Mouse (Mus musculus) limb, embryonic 14.5 days (tissue): ENCODE results near the gene Alg14. TPM values are rescaled to one million over a fixed set of nuclear protein-coding genes. Genes with fewer than 3 reads are reported as not detected.

ENCODE experiments used
- ATAC-seq: fragments of 200-750 bp; cut with Nextera tagmentation; 2 replicates; pipeline ENCODE4 v1.8.0; 2017; ENCODE audit warnings: low read depth, moderate number of reproducible peaks, moderate TSS enrichment; ENCODE audit not compliant: low FRiP score
- DNase-seq: peaks from one replicate; pipeline ENCODE4 v3.0.0-alpha.2; 2015; ENCODE audit warnings: low spot score
- H3K27ac ChIP-seq: fragments of 300-500 bp; sonication (generic); replicated peaks from 2 replicates; pipeline ENCODE4 v1.5.1; 2014; ENCODE audit warnings: low read depth, mild to moderate bottlenecking, low read length, moderate library complexity, mixed read lengths
- H3K27me3 ChIP-seq: fragments of 300-500 bp; sonication (generic); 2 replicates; pipeline ENCODE4 v1.6.1; 2014; ENCODE audit warnings: low read length, mixed read lengths; ENCODE audit not compliant: control insufficient read depth, insufficient read depth
- H3K36me3 ChIP-seq: fragments of 300-500 bp; sonication (generic); 2 replicates; pipeline ENCODE4 v1.6.1; 2014; ENCODE audit warnings: mild to moderate bottlenecking, low read length, moderate library complexity, mixed read lengths; ENCODE audit not compliant: control insufficient read depth, insufficient read depth
- H3K4me1 ChIP-seq: fragments of 300-500 bp; sonication (generic); 2 replicates; pipeline ENCODE4 v1.6.1; 2014; ENCODE audit warnings: antibody characterized with exemption, low read length, mixed read lengths; ENCODE audit not compliant: control insufficient read depth, insufficient read depth
- H3K4me2 ChIP-seq: fragments of 300-500 bp; sonication (generic); replicated peaks from 2 replicates; pipeline ENCODE4 v1.6.1; 2014; ENCODE audit warnings: low read depth, mild to moderate bottlenecking, low read length, moderate library complexity; ENCODE audit not compliant: severe bottlenecking
- H3K4me3 ChIP-seq: fragments of 300-500 bp; sonication (generic); replicated peaks from 2 replicates; pipeline ENCODE4 v1.5.1; 2014; ENCODE audit warnings: low read length
- H3K9ac ChIP-seq: fragments of 300-500 bp; sonication (generic); 2 replicates; pipeline ENCODE4 v1.6.1; 2014; ENCODE audit warnings: mild to moderate bottlenecking, low read depth, low read length, moderate library complexity; ENCODE audit not compliant: severe bottlenecking
- H3K9me3 ChIP-seq: fragments of 300-500 bp; sonication (generic); 2 replicates; pipeline ENCODE4 v1.6.1; 2016; ENCODE audit warnings: low read length; ENCODE audit not compliant: control insufficient read depth
- POLR2A ChIP-seq: fragments of 200-500 bp; IDR thresholded peaks from 2 replicates; pipeline ENCODE4 v1.8.0; 2012; ENCODE audit warnings: inconsistent platforms, mild to moderate bottlenecking, moderate library complexity, borderline replicate concordance; ENCODE audit not compliant: insufficient read depth, insufficient read length; ENCODE audit errors: extremely low read depth
- WGBS: fragments of 180-500 bp; shearing (Covaris S2); extraction: QIAGEN DNeasy Blood & Tissue Kit; methylation state at CpG from one replicate; pipeline ENCODE4 v1.1.7; 2014; 5-methylcytosine and 5-hydroxymethylcytosine counted together
- polyA plus RNA-seq, 2 experiments: library from polyadenylated mRNA; depleted of rRNA in 1 of 2; stranded (reverse) in 1 of 2; unstranded in 1 of 2; fragments of >200 nt; fragmentation: Nextera tagmentation in 1 of 2; extraction: Ambion mirVana in 1 of 2; gene quantifications; 2 replicates each; pipeline versions ENCODE4 v1.2.1 to v1.2.3; 2012 to 2014

Alg14 gene
- polyA plus RNA-seq (2012; rRNA removed) (21.2 and 23.7 TPM in 2 replicates), polyA plus RNA-seq (2014; fragmentation: Nextera tagmentation; extraction: Ambion mirVana) (40.3 and 47.4 TPM in 2 replicates)

GRCm38 (mm10) chr3:121291560-121292258, at the start of gene Alg14:
TSS of gene Alg14 (plus strand) at chr3:121291773.
- peak within 1 kb of the TSS; percentile 64 for H3K4me2 ChIP-seq
- H3K9ac ChIP-seq: peak within 1 kb of the TSS; percentile 67
- H3K9me3 ChIP-seq: no peaks in the 10 kb centered on the region
- no peaks in the 10 kb centered on the region for H3K27me3 ChIP-seq
- H3K4me3 ChIP-seq: peak within 1 kb of the TSS; percentile 63
- ATAC-seq: peak; percentile 99
- H3K4me1 ChIP-seq: peaks cover 5% of the 10 kb centered on the region; the same call in 1 of the 2 replicates
- no peaks in the 10 kb centered on the region for H3K36me3 ChIP-seq
- 1% methylated on average over 42 of the region's 42 CpGs for WGBS
- TF ChIP-seq POLR2A: peak; percentile 83; the same call in 1 of the 2 replicates
- peak within 1 kb of the TSS; percentile 97 for H3K27ac ChIP-seq
- peak; percentile 98 for DNase-seq

DNA sequence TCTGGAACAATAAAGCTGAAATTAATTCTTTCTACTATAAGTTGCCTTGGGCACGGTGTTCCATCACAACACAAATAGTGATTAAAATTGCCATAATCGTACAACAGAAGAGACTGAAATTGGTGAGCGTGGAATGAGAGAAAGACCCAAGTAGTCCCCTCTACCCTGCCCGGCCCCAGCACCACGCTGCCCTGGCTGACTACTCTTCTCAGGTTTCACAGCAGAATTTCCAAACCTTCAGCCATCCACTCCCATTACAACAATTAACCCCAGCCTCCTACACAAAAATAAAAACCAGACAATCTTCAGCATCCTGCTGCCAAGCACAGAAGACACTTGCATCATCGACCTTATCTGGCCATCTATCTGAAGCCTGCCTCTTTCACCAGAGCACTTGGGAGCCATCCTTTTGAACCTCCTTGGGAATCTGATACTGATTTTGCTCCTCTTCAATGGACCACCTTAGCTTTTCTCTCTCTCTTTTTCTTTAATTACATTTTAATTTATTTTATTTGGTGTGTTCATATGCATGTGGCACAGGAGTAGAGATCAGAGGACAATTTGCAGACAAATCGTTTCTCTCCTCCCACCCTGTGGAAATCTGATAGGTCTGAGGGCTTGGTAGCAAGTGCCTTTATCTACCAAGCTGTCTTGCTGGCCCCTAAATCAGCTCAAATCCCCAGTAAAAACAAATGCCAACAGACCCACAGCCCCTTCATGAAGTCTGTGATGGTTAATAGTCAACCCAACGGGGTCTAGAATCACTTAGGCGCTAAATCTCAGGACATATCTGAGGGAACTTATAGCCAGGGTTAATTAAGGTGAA, 49.2 kb upstream of the Alg14 start:
- no peak overlapping the region for H3K4me3 ChIP-seq
- DNase-seq (no peak), ATAC-seq (no peak)
- no peaks in the 10 kb centered on the region for H3K9me3 ChIP-seq
- H3K4me1 ChIP-seq: peaks cover 12% of the 10 kb centered on the region
- H3K27ac ChIP-seq: no peak overlapping the region
- H3K4me2 ChIP-seq: no peak overlapping the region
- no peaks in the 10 kb centered on the region for H3K36me3 ChIP-seq
- WGBS: 28% methylated on average over 9 of the region's 9 CpGs
- no peak overlapping the region for H3K9ac ChIP-seq
- TF ChIP-seq POLR2A: no peak
- no peaks in the 10 kb centered on the region for H3K27me3 ChIP-seq

DNA sequence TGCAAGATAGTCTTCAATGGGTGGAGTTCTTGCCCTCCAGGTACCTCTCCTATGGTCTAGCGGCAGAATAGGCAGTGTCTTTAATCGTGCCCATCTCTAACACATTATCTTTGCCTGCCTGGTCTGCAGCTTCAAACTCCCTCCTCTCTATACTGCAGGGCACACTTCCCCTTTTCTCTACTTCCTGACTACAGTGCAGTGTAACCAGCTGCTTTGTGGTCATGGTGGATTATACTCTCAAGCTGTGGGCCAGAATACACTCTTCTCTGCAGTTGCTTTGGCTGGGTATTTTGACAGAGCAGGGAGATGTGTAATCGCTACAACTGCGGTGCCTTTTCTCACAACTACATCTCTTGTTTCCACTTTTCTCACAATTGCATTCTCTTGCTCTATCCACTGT, 48.6 kb upstream of the Alg14 start:
- TF ChIP-seq POLR2A: no peak
- no peaks in the 10 kb centered on the region for H3K27me3 ChIP-seq
- no peak overlapping the region for H3K27ac ChIP-seq
- H3K9ac ChIP-seq: no peak overlapping the region
- no peaks in the 10 kb centered on the region for H3K36me3 ChIP-seq
- no peaks in the 10 kb centered on the region for H3K9me3 ChIP-seq
- no peak overlapping the region for H3K4me2 ChIP-seq
- 82% methylated on average over 4 of the region's 4 CpGs for WGBS
- H3K4me1 ChIP-seq: peaks cover 12% of the 10 kb centered on the region
- DNase-seq (peak; percentile 43), ATAC-seq (peak; percentile 69; the same call in 1 of the 2 replicates)
- no peak overlapping the region for H3K4me3 ChIP-seq

DNA sequence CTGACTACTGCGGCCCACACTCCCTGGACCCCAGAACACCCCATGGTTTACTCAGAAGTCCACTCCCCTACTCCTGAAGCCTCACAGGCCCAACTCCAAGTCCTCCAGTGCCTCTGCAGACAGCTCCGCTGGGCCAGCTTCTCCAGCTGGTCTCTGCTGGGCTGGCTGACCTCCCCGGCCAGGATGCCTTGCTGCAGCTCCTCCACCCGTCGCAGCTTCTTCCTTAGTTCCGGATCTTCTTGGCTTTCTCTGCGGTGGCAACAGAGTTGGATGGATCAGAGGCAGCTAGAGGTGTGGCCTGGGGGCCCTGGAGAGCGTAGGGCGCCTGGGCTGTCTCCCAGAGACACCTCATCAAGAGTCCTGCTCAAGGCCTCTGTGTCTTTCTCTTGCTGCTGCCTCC, 41.5 kb upstream of the Alg14 start:
- DNase-seq: no peak
- H3K9me3 ChIP-seq: no peaks in the 10 kb centered on the region

More for the DNA sequence above, 41.5 kb upstream of the Alg14 start:
- H3K9ac ChIP-seq: no peak overlapping the region
- H3K4me2 ChIP-seq: no peak overlapping the region
- H3K27me3 ChIP-seq: no peaks in the 10 kb centered on the region
- TF ChIP-seq POLR2A: no peak
- H3K27ac ChIP-seq: no peak overlapping the region
- no peaks in the 10 kb centered on the region for H3K36me3 ChIP-seq
- no peak overlapping the region for H3K4me3 ChIP-seq
- H3K4me1 ChIP-seq: peaks cover 5% of the 10 kb centered on the region; the same call in 1 of the 2 replicates
- ATAC-seq: no peak
- WGBS: 77% methylated on average over 9 of the region's 9 CpGs
